Mouse (Mus musculus): ENCODE results near the gene Ier3.

DNA sequence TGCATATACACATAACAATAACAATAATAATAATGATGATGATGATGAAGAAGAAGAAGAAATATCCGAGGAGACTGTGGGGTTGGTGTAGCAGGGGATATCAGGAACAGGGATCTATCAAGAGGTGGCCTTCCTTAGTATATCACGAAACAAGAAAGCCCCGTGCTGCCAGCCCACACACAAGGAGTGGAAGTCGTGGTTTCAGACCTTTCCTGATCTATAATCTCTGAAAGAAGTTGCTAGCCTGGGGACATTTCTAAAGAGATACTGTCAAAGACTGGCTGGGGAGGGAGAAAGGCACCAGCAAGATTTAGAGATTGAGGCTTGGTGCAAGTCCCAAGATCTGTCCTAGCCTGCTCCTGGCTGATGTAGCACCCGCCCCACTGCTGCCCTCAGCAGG, 24.6 kb upstream of the Ier3 start:
- no peak for TF ChIP-seq POLR2A (IDR thresholded peaks at IDR 0.05; ENCODE audit: borderline replicate concordance, extremely low read depth, insufficient read depth, insufficient read length, poor library complexity, severe bottlenecking)
- no peak for TF ChIP-seq CTCF (IDR thresholded peaks at IDR 0.05; ENCODE audit: borderline replicate concordance, extremely low read depth, insufficient read depth, insufficient read length)
